Mouse (Mus musculus): Measurements from ENCODE around the gene Reps1. TPM values are rescaled to one million over a fixed set of nuclear protein-coding genes. Genes with fewer than 3 reads are reported as not detected.

Reps1 gene
- polyA plus RNA-seq, 1 experiment from 2014 or later: 7.2 TPM

GRCm38 (mm10) chr10:18162435-18162971, 106.8 kb downstream of the Reps1 start:
- Histone ChIP-seq H3K4me3 (ENCODE audit: low read length) (no peak overlapping the region), H3K27ac (ENCODE audit: low read length) (no peak overlapping the region), H3K36me3 (ENCODE audit: control insufficient read depth, insufficient read depth, low read length) (no peaks in the 10 kb centered on the region), H3K27me3 (ENCODE audit: control insufficient read depth, insufficient read depth, low read depth, low read length) (no peaks in the 10 kb centered on the region), H3K9me3 (ENCODE audit: control insufficient read depth, low read length) (no peaks in the 10 kb centered on the region), H3K9ac (ENCODE audit: low read length) (no peak overlapping the region), H3K4me1 (replicated peaks; ENCODE audit: control insufficient read depth, insufficient read depth, low read length) (no peaks in the 10 kb centered on the region), H3K4me2 (ENCODE audit: low read depth, low read length) (no peak overlapping the region)
- no peak for ATAC-seq (ENCODE audit: low read depth)
- 69% methylated on average over 7 of the region's 7 CpGs for whole genome bisulfite sequencing

Other genes with a start within 250 kb of the Reps1 start
- 3.7 and 4.5 TPM in 2 replicates for gene Heca, start 107.8 kb upstream of the Reps1 start, polyA plus RNA-seq (2015; fragmentation: Nextera tagmentation; extraction: Ambion mirVana)
- gene Abracl, start 32.6 kb upstream of the Reps1 start, polyA plus RNA-seq (2015; fragmentation: Nextera tagmentation; extraction: Ambion mirVana): 119 and 135 TPM in 2 replicates
- gene Ect2l, start 155.0 kb downstream of the Reps1 start, polyA plus RNA-seq (2015; fragmentation: Nextera tagmentation; extraction: Ambion mirVana): 0.77 and 1.7 TPM in 2 replicates
- gene Ccdc28a, start 179.1 kb downstream of the Reps1 start, polyA plus RNA-seq (2015; fragmentation: Nextera tagmentation; extraction: Ambion mirVana): 15.0 and 15.5 TPM in 2 replicates